38 mouse cellular contexts compared by ENCODE assay signal in genomic region chr7:113335250-113335649, GRCm38 (mm10). TPM values are rescaled to one million over a fixed set of nuclear protein-coding genes. Genes with fewer than 3 reads are reported as not detected.
"Had no signal": no experiment of that assay in that cellular context is flagged by ENCODE, and none has a peak within 500 bp of the region (broad histone marks: within the 10 kb centered on the region; RNA-seq: fewer than 3 reads in every experiment).

No protein-coding gene starts in this region.

- H3K4me1 ChIP-seq: heart, embryonic 10.5 days; heart, embryonic 12.5 days; hindbrain, embryonic 10.5 days; hindbrain, embryonic 12.5 days; intestine, embryonic 15.5 days; limb, embryonic 10.5 days; limb, embryonic 12.5 days; liver, embryonic 13.5 days; liver, embryonic 15.5 days had no signal

- ATAC-seq: hindbrain, embryonic 16.5 days; inflammation-experienced regulatory T-cells, adult 6 months; intestine, embryonic 15.5 days; intestine, postnatal 0 days; liver, postnatal 0 days had no signal

- H3K9me3 ChIP-seq: heart, embryonic 10.5 days; heart, embryonic 12.5 days; hindbrain, embryonic 10.5 days; hindbrain, embryonic 12.5 days; intestine, embryonic 15.5 days; limb, embryonic 10.5 days; limb, embryonic 12.5 days; liver, embryonic 13.5 days; liver, embryonic 15.5 days had no signal

- H3K27me3 ChIP-seq: heart, embryonic 12.5 days; hindbrain, embryonic 12.5 days; intestine, embryonic 15.5 days; limb, embryonic 12.5 days; liver, embryonic 13.5 days; liver, embryonic 15.5 days had no signal

- H3K4me3 ChIP-seq: heart, embryonic 10.5 days; heart, embryonic 12.5 days; hindbrain, embryonic 10.5 days; hindbrain, embryonic 12.5 days; intestine, embryonic 15.5 days; limb, embryonic 10.5 days; limb, embryonic 12.5 days; liver, embryonic 13.5 days; liver, embryonic 15.5 days had no signal

- H3K27ac ChIP-seq: heart, embryonic 10.5 days; hindbrain, embryonic 10.5 days; hindbrain, embryonic 12.5 days; hindbrain, embryonic 14.5 days; intestine, embryonic 15.5 days; limb, embryonic 10.5 days; limb, embryonic 12.5 days; liver, embryonic 13.5 days; liver, embryonic 15.5 days had no signal

- DNase-seq: gastrocnemius, postnatal 14 days; heart, adult 18-20 months; heart, postnatal 10 days; heart, postnatal 4 days; kidney, adult 18-20 months; kidney, adult 8-10 months; kidney, postnatal 10 days; kidney, postnatal 25 days; kidney, postnatal 4 days; liver; liver, embryonic 13.5 days; liver, postnatal 0 days had no signal

- H3K36me3 ChIP-seq: heart, embryonic 10.5 days; heart, embryonic 12.5 days; intestine, embryonic 15.5 days; limb, embryonic 10.5 days; limb, embryonic 12.5 days; liver, embryonic 13.5 days; liver, embryonic 15.5 days had no signal

RNA-seq across cellular contexts. Expression of gene Pth, which starts 53.1 kb away (rescaled TPM):
- total RNA-seq: gastrocnemius, adult 18-20 months; gastrocnemius, adult 8-10 months; gastrocnemius, postnatal 14 days; gastrocnemius, postnatal 4 days; granulocyte monocyte progenitor cell, adult 5-6 weeks; heart, adult 18-20 months; heart, adult 8-10 months; heart, postnatal 10 days; heart, postnatal 25 days; heart, postnatal 4 days; layer of hippocampus, postnatal 10 days; layer of hippocampus, postnatal 25 days; left cerebral cortex, postnatal 14 days; left cerebral cortex, postnatal 36 days had no signal
- polyA plus RNA-seq: heart, embryonic 10.5 days; heart, embryonic 12.5 days; heart, embryonic 14.5 days; hindbrain, embryonic 10.5 days; hindbrain, embryonic 12.5 days; hindbrain, embryonic 14.5 days; hindbrain, embryonic 16.5 days; inflammation-experienced regulatory T-cells, adult 6 months; intestine, embryonic 15.5 days; intestine, postnatal 0 days; kidney, embryonic 14.5 days; kidney, embryonic 16.5 days; limb, embryonic 10.5 days; limb, embryonic 12.5 days; limb, embryonic 14.5 days; liver, embryonic 13.5 days; liver, embryonic 15.5 days; liver, postnatal 0 days had no signal
